Mouse (Mus musculus): ENCODE measurements around the gene Ubash3b.

The Ubash3b gene

GRCm38 (mm10) chr9:41161413-41161812, at the start of gene Ubash3b:
TSS of gene Ubash3b (minus strand) at chr9:41161697.
- DNase-seq = no peak

- peak; percentile 88 to 93 for DNase-seq
Observed at GRCm38 (mm10) chr9:41207130-41208104, 45.9 kb upstream of the Ubash3b start.

- no peak for DNase-seq
Observed at GRCm38 (mm10) chr9:41206717-41207116, 45.2 kb upstream of the Ubash3b start.

- no peak for DNase-seq
Observed at GRCm38 (mm10) chr9:41205267-41205666, 43.8 kb upstream of the Ubash3b start.

- no peak for DNase-seq
Observed at GRCm38 (mm10) chr9:41199456-41200252, 38.2 kb upstream of the Ubash3b start.

- no peak for DNase-seq
Observed at GRCm38 (mm10) chr9:41198501-41199265, 37.2 kb upstream of the Ubash3b start.

GRCm38 (mm10) chr9:41195742-41196311, 34.3 kb upstream of the Ubash3b start:
- DNase-seq = no peak

GRCm38 (mm10) chr9:41191651-41192210, 30.2 kb upstream of the Ubash3b start:
- no peak for DNase-seq

- peak; percentile 55 to 64 for DNase-seq
Observed at GRCm38 (mm10) chr9:41190745-41191482, 29.4 kb upstream of the Ubash3b start.

- no peak for DNase-seq
Observed at GRCm38 (mm10) chr9:41187939-41188338, 26.4 kb upstream of the Ubash3b start.

GRCm38 (mm10) chr9:41187498-41187897, 26.0 kb upstream of the Ubash3b start:
- DNase-seq = no peak

- no peak for DNase-seq
Observed at GRCm38 (mm10) chr9:41185331-41185730, 23.8 kb upstream of the Ubash3b start.

- peak; percentile 28 to 36 for DNase-seq
Observed at GRCm38 (mm10) chr9:41182550-41182949, 21.1 kb upstream of the Ubash3b start.

- no peak for DNase-seq
Observed at GRCm38 (mm10) chr9:41181803-41182202, 20.3 kb upstream of the Ubash3b start.

GRCm38 (mm10) chr9:41181372-41181771, 19.9 kb upstream of the Ubash3b start:
- no peak for DNase-seq

- DNase-seq = no peak
Observed at GRCm38 (mm10) chr9:41179056-41179455, 17.6 kb upstream of the Ubash3b start.

- DNase-seq = no peak
Observed at GRCm38 (mm10) chr9:41173158-41173557, 11.7 kb upstream of the Ubash3b start.

- no peak for DNase-seq
Observed at GRCm38 (mm10) chr9:41172426-41172825, 10.9 kb upstream of the Ubash3b start.

GRCm38 (mm10) chr9:41170026-41170425, 8.5 kb upstream of the Ubash3b start:
- DNase-seq = no peak

- no peak for DNase-seq
Observed at GRCm38 (mm10) chr9:41168656-41169055, 7.2 kb upstream of the Ubash3b start.

- DNase-seq = no peak
Observed at GRCm38 (mm10) chr9:41168206-41168605, 6.7 kb upstream of the Ubash3b start.
